In the genomic region with DNA sequence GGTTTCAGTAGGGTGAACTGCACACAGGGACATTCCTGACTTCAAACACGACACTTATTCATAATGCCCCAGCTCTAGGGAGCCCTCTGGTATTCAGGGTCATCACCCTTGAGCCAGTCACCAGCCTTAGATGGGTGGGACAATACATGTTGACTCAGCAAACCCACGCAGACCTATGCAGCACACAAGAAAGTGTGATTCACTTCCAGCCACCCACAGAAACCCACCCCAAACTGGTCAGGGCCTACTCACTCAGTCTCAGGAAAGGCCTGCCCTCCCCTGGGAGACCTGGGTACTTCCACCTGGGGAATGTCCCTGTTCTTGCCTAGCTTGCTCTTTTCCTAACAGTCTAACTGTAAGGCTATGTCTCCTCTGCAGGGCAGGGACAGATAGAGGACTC, we compare ENCODE assay signal across 10 mouse cellular contexts. TPM values are rescaled to one million over a fixed set of nuclear protein-coding genes. Genes with fewer than 3 reads are reported as not detected.
DNase-seq lines count a peak whose midpoint lies in the region; ATAC-seq and TF ChIP-seq lines count a peak whose summit lies in the region.
"Had no signal": no experiment of that assay in that cellular context is flagged by ENCODE, and none has a peak within 500 bp of the region (broad histone marks: within the 10 kb centered on the region; RNA-seq: fewer than 3 reads in every experiment).

No protein-coding gene starts in this region.

- 53% methylated on average over 2 of the region's 2 CpGs for WGBS in forebrain, embryonic 11.5 days
- WGBS in forebrain, embryonic 16.5 days = 60% methylated on average over 2 of the region's 2 CpGs
- WGBS in limb, embryonic 13.5 days = 18% methylated on average over 2 of the region's 2 CpGs
- 82% methylated on average over 2 of the region's 2 CpGs for WGBS in thymus, adult 2 months

- H3K27ac ChIP-seq in forebrain, embryonic 11.5 days (ENCODE audit: low read depth, low read length) = 0 out of 2 replicates have a peak overlapping the region, but pooled peaks have one; percentile 8
- no peak overlapping the region for H3K27ac ChIP-seq in forebrain, embryonic 16.5 days (ENCODE audit: low read length)
- H3K27ac ChIP-seq in limb, embryonic 13.5 days = peak overlapping the region; percentile 96
- H3K27ac ChIP-seq in thymus, adult 2 months (ENCODE audit: control insufficient read depth, insufficient read depth, low read length) = no peak overlapping the region
- H3K27ac ChIP-seq: neural tube, embryonic 12.5 days had no signal

- no peaks in the 10 kb centered on the region for H3K9me3 ChIP-seq in forebrain, embryonic 11.5 days (ENCODE audit: control insufficient read depth, low read length)
- H3K9me3 ChIP-seq in forebrain, embryonic 16.5 days (ENCODE audit: control insufficient read depth, low read length) = no peaks in the 10 kb centered on the region
- no peaks in the 10 kb centered on the region for H3K9me3 ChIP-seq in limb, embryonic 13.5 days
- H3K9me3 ChIP-seq: neural tube, embryonic 12.5 days had no signal

- H3K9ac ChIP-seq in forebrain, embryonic 11.5 days (ENCODE audit: low read length) = no peak overlapping the region
- no peak overlapping the region for H3K9ac ChIP-seq in forebrain, embryonic 16.5 days (replicated peaks; ENCODE audit: low read depth, low read length)
- H3K9ac ChIP-seq in limb, embryonic 13.5 days = no peak overlapping the region
- H3K9ac ChIP-seq: neural tube, embryonic 12.5 days had no signal

- H3K4me1 ChIP-seq in forebrain, embryonic 11.5 days (replicated peaks; ENCODE audit: control insufficient read depth, insufficient read depth, low read length) = peaks cover 11% of the 10 kb centered on the region
- H3K4me1 ChIP-seq in forebrain, embryonic 16.5 days (replicated peaks; ENCODE audit: control insufficient read depth, insufficient read depth, low read length) = no peaks in the 10 kb centered on the region; the same call in 1 of the 2 replicates
- H3K4me1 ChIP-seq in limb, embryonic 13.5 days = peaks cover 76% of the 10 kb centered on the region
- H3K4me1 ChIP-seq in thymus, adult 2 months (replicated peaks; ENCODE audit: control insufficient read depth, insufficient read depth, low read length) = peaks cover 17% of the 10 kb centered on the region; the same call in 1 of the 2 replicates

- H3K27me3 ChIP-seq in forebrain, embryonic 11.5 days (ENCODE audit: control insufficient read depth, insufficient read depth, low read length) = no peaks in the 10 kb centered on the region
- no peaks in the 10 kb centered on the region for H3K27me3 ChIP-seq in forebrain, embryonic 16.5 days (replicated peaks; ENCODE audit: control insufficient read depth, insufficient read depth, low read length)
- no peaks in the 10 kb centered on the region for H3K27me3 ChIP-seq in limb, embryonic 13.5 days
- H3K27me3 ChIP-seq in thymus, adult 2 months (ENCODE audit: control insufficient read depth, insufficient read depth, low read length) = no peaks in the 10 kb centered on the region
- H3K27me3 ChIP-seq: neural tube, embryonic 12.5 days had no signal

- TF ChIP-seq CTCF in thymus, adult 2 months (IDR thresholded peaks at IDR 0.05; ENCODE audit: borderline replicate concordance, control insufficient read depth, extremely low read depth, insufficient read depth, low read length, poor library complexity) = no peak

- ATAC-seq in forebrain, embryonic 11.5 days (replicated peaks; ENCODE audit: low FRiP score) = no peak
- no peak for ATAC-seq in forebrain, embryonic 16.5 days
- peak; percentile 5 for ATAC-seq in limb, embryonic 13.5 days (ENCODE audit: low FRiP score, low read depth)

- H3K4me3 ChIP-seq in forebrain, embryonic 11.5 days (ENCODE audit: low read depth, low read length) = no peak overlapping the region
- H3K4me3 ChIP-seq in forebrain, embryonic 16.5 days (replicated peaks; ENCODE audit: low read length) = no peak overlapping the region
- no peak overlapping the region for H3K4me3 ChIP-seq in limb, embryonic 13.5 days
- H3K4me3 ChIP-seq in thymus, adult 2 months (ENCODE audit: control insufficient read depth, insufficient read depth, low read length) = no peak overlapping the region
- H3K4me3 ChIP-seq: neural tube, embryonic 12.5 days had no signal

- DNase-seq in forebrain, embryonic 11.5 days (ENCODE audit: low spot score) = no peak
- peak; percentile 19 for DNase-seq in urinary bladder, postnatal 14 days (ENCODE audit: low spot score)
- DNase-seq in urinary bladder, postnatal 10 days (ENCODE audit: low spot score) = no peak
- DNase-seq in spleen, postnatal 14 days (ENCODE audit: low spot score in 2 of 2) = no peak
- DNase-seq in thymus, postnatal 14 days = no peak
- DNase-seq in thymus, adult 2 months = no peak
- DNase-seq: thymus, adult 18-20 months had no signal

- TF ChIP-seq POLR2A in thymus, adult 2 months (IDR thresholded peaks at IDR 0.05; ENCODE audit: control insufficient read depth, extremely low read depth, insufficient read depth, low read length, poor library complexity) = no peak

- H3K4me2 ChIP-seq in forebrain, embryonic 11.5 days (ENCODE audit: low read depth, low read length, severe bottlenecking) = no peak overlapping the region
- no peak overlapping the region for H3K4me2 ChIP-seq in forebrain, embryonic 16.5 days (ENCODE audit: low read length)
- peak overlapping the region; percentile 27 for H3K4me2 ChIP-seq in limb, embryonic 13.5 days (replicated peaks)
- H3K4me2 ChIP-seq: neural tube, embryonic 12.5 days had no signal

- no peaks in the 10 kb centered on the region for H3K36me3 ChIP-seq in forebrain, embryonic 11.5 days (ENCODE audit: control insufficient read depth, insufficient read depth, low read length)
- H3K36me3 ChIP-seq in forebrain, embryonic 16.5 days (ENCODE audit: control insufficient read depth, insufficient read depth) = no peaks in the 10 kb centered on the region
- no peaks in the 10 kb centered on the region for H3K36me3 ChIP-seq in limb, embryonic 13.5 days
- H3K36me3 ChIP-seq in thymus, adult 2 months (ENCODE audit: control insufficient read depth, insufficient read depth, low read length) = no peaks in the 10 kb centered on the region
- H3K36me3 ChIP-seq: neural tube, embryonic 12.5 days had no signal

RNA-seq across cellular contexts. Expression of gene Oaf, which starts 22.2 kb away (rescaled TPM):
- polyA plus RNA-seq in forebrain, embryonic 11.5 days (2014; fragmentation: Nextera tagmentation; extraction: Ambion mirVana) = 38.9 and 46.7 TPM in 2 replicates
- 5.7 and 10.5 TPM in 2 replicates for polyA plus RNA-seq in forebrain, embryonic 16.5 days (2015; fragmentation: Nextera tagmentation; extraction: Ambion mirVana)
- 103 and 106 TPM in 2 replicates for polyA plus RNA-seq in limb, embryonic 13.5 days (2015; fragmentation: Nextera tagmentation; extraction: Ambion mirVana)
- 10.2 and 10.8 TPM in 2 replicates for polyA plus RNA-seq in thymus, adult 2 months (2012; rRNA removed)

RNA-seq across cellular contexts. Expression of gene Trim29, which starts 48.7 kb away (rescaled TPM):
- 1.3 and 1.6 TPM in 2 replicates for polyA plus RNA-seq in forebrain, embryonic 11.5 days (2014; fragmentation: Nextera tagmentation; extraction: Ambion mirVana)
- polyA plus RNA-seq in forebrain, embryonic 16.5 days (2015; fragmentation: Nextera tagmentation; extraction: Ambion mirVana) = 0.17 TPM in 1 of 2 replicates, not detected in the other
- polyA plus RNA-seq in limb, embryonic 13.5 days (2015; fragmentation: Nextera tagmentation; extraction: Ambion mirVana) = 22.8 and 26.1 TPM in 2 replicates
- polyA plus RNA-seq in thymus, adult 2 months (2012; rRNA removed) = 30.1 and 35.6 TPM in 2 replicates

RNA-seq across cellular contexts. Expression of gene Pou2f3, which starts 51.8 kb away (rescaled TPM):
- polyA plus RNA-seq in forebrain, embryonic 11.5 days (2014; fragmentation: Nextera tagmentation; extraction: Ambion mirVana) = not detected in 2 replicates
- not detected in 2 replicates for polyA plus RNA-seq in forebrain, embryonic 16.5 days (2015; fragmentation: Nextera tagmentation; extraction: Ambion mirVana)
- polyA plus RNA-seq in limb, embryonic 13.5 days (2015; fragmentation: Nextera tagmentation; extraction: Ambion mirVana) = 0.74 and 1.1 TPM in 2 replicates
- 1.3 and 1.7 TPM in 2 replicates for polyA plus RNA-seq in thymus, adult 2 months (2012; rRNA removed)
- polyA plus RNA-seq: neural tube, embryonic 12.5 days had no signal

Comparison
In these comparisons a context has a peak if more than half of its experiments do, and no peak if none do; other contexts are left out.
1. H3K27ac ChIP-seq: peak in forebrain, embryonic 11.5 days (single experiment) and limb, embryonic 13.5 days (single experiment); none in forebrain, embryonic 16.5 days (single experiment) and thymus, adult 2 months (single experiment).